17 mouse cellular contexts compared by ENCODE assay signal in genomic region chr13:102700744-102701143, GRCm38 (mm10).
"Had no signal": no experiment of that assay in that cellular context is flagged by ENCODE, and none has a peak within 500 bp of the region (broad histone marks: within the 10 kb centered on the region; RNA-seq: fewer than 3 reads in every experiment).

No protein-coding gene starts in this region.

- H3K27me3 ChIP-seq: intestine, embryonic 15.5 days; limb, embryonic 13.5 days; liver, embryonic 13.5 days; neural tube, embryonic 13.5 days; stomach, embryonic 15.5 days had no signal

- H3K36me3 ChIP-seq: intestine, embryonic 15.5 days; limb, embryonic 10.5 days; limb, embryonic 13.5 days; liver, embryonic 13.5 days; neural tube, embryonic 13.5 days; stomach, embryonic 15.5 days had no signal

- DNase-seq: kidney, adult 11 months; kidney, adult 8-10 months; kidney, postnatal 4 days; liver; liver, embryonic 13.5 days; lung, embryonic 14.5 days; lung, postnatal 4 days; midbrain, embryonic 14.5 days; retina, postnatal 1 day; right cerebral cortex, postnatal 25 days; thymus, postnatal 25 days had no signal

- H3K4me3 ChIP-seq: intestine, embryonic 15.5 days; limb, embryonic 10.5 days; limb, embryonic 13.5 days; liver, embryonic 13.5 days; neural tube, embryonic 13.5 days; stomach, embryonic 15.5 days had no signal

- ATAC-seq: intestine, embryonic 15.5 days; lung, postnatal 0 days had no signal

- H3K27ac ChIP-seq: intestine, embryonic 15.5 days; limb, embryonic 10.5 days; limb, embryonic 13.5 days; liver, embryonic 13.5 days; neural tube, embryonic 13.5 days; stomach, embryonic 15.5 days had no signal
